Mouse (Mus musculus) intestine, embryonic 16.5 days (tissue): ENCODE data around the gene Itga1. TPM values are rescaled to one million over a fixed set of nuclear protein-coding genes. Genes with fewer than 3 reads are reported as not detected.

Source experiments
- ATAC-seq: fragments of 200-750 bp; cut with Nextera tagmentation; 2 replicates; pipeline ENCODE4 v1.8.0; 2017; ENCODE audit warnings: moderate TSS enrichment, moderate library complexity
- H3K27ac ChIP-seq: fragments of 300-500 bp; sonication (generic); 2 replicates; pipeline ENCODE4 v1.5.1; 2014; ENCODE audit warnings: mild to moderate bottlenecking, low read length
- H3K27me3 ChIP-seq: fragments of 300-500 bp; sonication (generic); replicated peaks from 2 replicates; pipeline ENCODE4 v1.6.1; 2014; ENCODE audit warnings: low read length, control low read depth, mixed read lengths; ENCODE audit not compliant: control insufficient read depth, insufficient read depth
- H3K36me3 ChIP-seq: fragments of 300-500 bp; sonication (generic); 2 replicates; pipeline ENCODE4 v1.6.1; 2014; ENCODE audit warnings: low read length, control low read depth; ENCODE audit not compliant: control insufficient read depth, insufficient read depth
- H3K4me1 ChIP-seq: fragments of 300-500 bp; sonication (generic); 2 replicates; pipeline ENCODE4 v1.6.1; 2014; ENCODE audit warnings: low read length, control low read depth, mixed read lengths; ENCODE audit not compliant: control insufficient read depth, insufficient read depth
- H3K4me2 ChIP-seq: fragments of 300-500 bp; sonication (generic); 2 replicates; pipeline ENCODE4 v1.6.1; 2014; ENCODE audit warnings: low read depth, low read length, control low read depth
- H3K4me3 ChIP-seq: fragments of 300-500 bp; sonication (generic); 2 replicates; pipeline ENCODE4 v1.5.1; 2014; ENCODE audit warnings: mild to moderate bottlenecking, low read length
- H3K9ac ChIP-seq: fragments of 300-500 bp; sonication (generic); 2 replicates; pipeline ENCODE4 v1.6.1; 2014; ENCODE audit warnings: low read depth, low read length
- H3K9me3 ChIP-seq: fragments of 300-500 bp; sonication (generic); 2 replicates; pipeline ENCODE4 v1.6.1; 2016; ENCODE audit warnings: low read length, control low read depth; ENCODE audit not compliant: control insufficient read depth
- WGBS: fragments of 180-500 bp; shearing (Covaris S2); extraction: QIAGEN DNeasy Blood & Tissue Kit; methylation state at CpG from one replicate; pipeline ENCODE4 v1.1.7; 2014; 5-methylcytosine and 5-hydroxymethylcytosine counted together
- polyA plus RNA-seq: library from polyadenylated mRNA; unstranded; fragments of >200 nt; fragmentation: Nextera tagmentation; extraction: Ambion mirVana; gene quantifications from 2 replicates; pipeline ENCODE4 v1.2.1, GENCODE M21; 2015

Itga1 gene
- polyA plus RNA-seq, 1 experiment from 2014 or later, result 15.4 TPM

GRCm38 (mm10) chr13:115017545-115017944 lies 84.2 kb downstream of the Itga1 start:
- Histone ChIP-seq H3K4me2 (no peak overlapping the region), H3K27ac (no peak overlapping the region), H3K4me1 (0 out of 2 replicates have a peak, but pooled peaks cover 3% of the 10 kb centered on the region), H3K27me3 (no peaks in the 10 kb centered on the region), H3K4me3 (no peak overlapping the region), H3K9ac (no peak overlapping the region), H3K9me3 (no peaks in the 10 kb centered on the region), H3K36me3 (no peaks in the 10 kb centered on the region)
- whole genome bisulfite sequencing, result 93% methylated on average over 9 of the region's 9 CpGs
- no peak for ATAC-seq

- Histone ChIP-seq H3K9me3 (no peaks in the 10 kb centered on the region), H3K4me2 (no peak overlapping the region), H3K4me1 (no peaks in the 10 kb centered on the region), H3K9ac (no peak overlapping the region), H3K27ac (no peak overlapping the region), H3K36me3 (no peaks in the 10 kb centered on the region), H3K4me3 (no peak overlapping the region), H3K27me3 (no peaks in the 10 kb centered on the region)
- 69% methylated on average over 6 of the region's 6 CpGs for WGBS
- ATAC-seq, result no peak
Observed at GRCm38 (mm10) chr13:115011547-115011946, 90.2 kb downstream of the Itga1 start.

GRCm38 (mm10) chr13:115006213-115006835 lies 95.4 kb downstream of the Itga1 start:
- Histone ChIP-seq H3K27me3 (no peaks in the 10 kb centered on the region), H3K4me1 (no peaks in the 10 kb centered on the region), H3K36me3 (no peaks in the 10 kb centered on the region), H3K9me3 (no peaks in the 10 kb centered on the region), H3K9ac (no peak overlapping the region), H3K27ac (no peak overlapping the region), H3K4me2 (no peak overlapping the region), H3K4me3 (no peak overlapping the region)
- WGBS, result 57% methylated on average over 9 of the region's 9 CpGs
- ATAC-seq, result no peak

- Histone ChIP-seq H3K27ac (no peak overlapping the region), H3K4me2 (no peak overlapping the region), H3K4me3 (no peak overlapping the region), H3K4me1 (no peaks in the 10 kb centered on the region), H3K27me3 (no peaks in the 10 kb centered on the region), H3K36me3 (no peaks in the 10 kb centered on the region), H3K9me3 (no peaks in the 10 kb centered on the region), H3K9ac (no peak overlapping the region)
- WGBS, result 71% methylated on average over 6 of the region's 6 CpGs
- no peak for ATAC-seq
Observed at GRCm38 (mm10) chr13:115005342-115005741, 96.4 kb downstream of the Itga1 start.

- WGBS, result 55% methylated on average over 7 of the region's 7 CpGs
- H3K27ac ChIP-seq, result no peak overlapping the region
- H3K9me3 ChIP-seq, result no peaks in the 10 kb centered on the region
- ATAC-seq, result no peak
- no peaks in the 10 kb centered on the region for H3K27me3 ChIP-seq
- no peak overlapping the region for H3K4me3 ChIP-seq
- H3K4me2 ChIP-seq, result no peak overlapping the region
- no peaks in the 10 kb centered on the region for H3K4me1 ChIP-seq
- no peak overlapping the region for H3K9ac ChIP-seq
- H3K36me3 ChIP-seq, result no peaks in the 10 kb centered on the region
Observed at GRCm38 (mm10) chr13:115003444-115004053, 98.2 kb downstream of the Itga1 start.

- no peaks in the 10 kb centered on the region for H3K4me1 ChIP-seq
- no peaks in the 10 kb centered on the region for H3K27me3 ChIP-seq
- no peak overlapping the region for H3K4me3 ChIP-seq
- no peak overlapping the region for H3K4me2 ChIP-seq
- 73% methylated on average over 3 of the region's 3 CpGs for WGBS
- no peak overlapping the region for H3K9ac ChIP-seq
- no peaks in the 10 kb centered on the region for H3K36me3 ChIP-seq
- no peak for ATAC-seq
- H3K9me3 ChIP-seq, result no peaks in the 10 kb centered on the region
- no peak overlapping the region for H3K27ac ChIP-seq
Observed at GRCm38 (mm10) chr13:115002837-115003236, 98.9 kb downstream of the Itga1 start.

GRCm38 (mm10) chr13:115002155-115002554 lies 99.6 kb downstream of the Itga1 start:
- Histone ChIP-seq H3K9ac (no peak overlapping the region), H3K4me2 (no peak overlapping the region), H3K4me1 (no peaks in the 10 kb centered on the region), H3K27ac (no peak overlapping the region), H3K27me3 (no peaks in the 10 kb centered on the region), H3K4me3 (no peak overlapping the region), H3K9me3 (no peaks in the 10 kb centered on the region), H3K36me3 (no peaks in the 10 kb centered on the region)
- ATAC-seq, result no peak
- WGBS, result 88% methylated on average over 5 of the region's 5 CpGs

- 0 out of 2 replicates have a peak, but pooled peaks cover 2% of the 10 kb centered on the region for H3K4me1 ChIP-seq
- H3K9ac ChIP-seq, result no peak overlapping the region
- WGBS, result 95% methylated on average over 4 of the region's 4 CpGs
- no peak overlapping the region for H3K27ac ChIP-seq
- H3K27me3 ChIP-seq, result no peaks in the 10 kb centered on the region
- H3K9me3 ChIP-seq, result no peaks in the 10 kb centered on the region
- H3K4me2 ChIP-seq, result no peak overlapping the region
- H3K36me3 ChIP-seq, result no peaks in the 10 kb centered on the region
- ATAC-seq, result no peak
- no peak overlapping the region for H3K4me3 ChIP-seq
Observed at GRCm38 (mm10) chr13:114999582-114999981, 102.2 kb downstream of the Itga1 start.

- WGBS, result 92% methylated on average over 10 of the region's 10 CpGs
Observed at GRCm38 (mm10) chr13:114998100-114998499, 103.7 kb downstream of the Itga1 start.

More at GRCm38 (mm10) chr13:114998100-114998499, 103.7 kb downstream of the Itga1 start:
- no peak overlapping the region for H3K4me2 ChIP-seq
- no peaks in the 10 kb centered on the region for H3K27me3 ChIP-seq
- H3K4me1 ChIP-seq, result 0 out of 2 replicates have a peak, but pooled peaks cover 2% of the 10 kb centered on the region
- no peak overlapping the region for H3K27ac ChIP-seq
- ATAC-seq, result no peak
- H3K9ac ChIP-seq, result no peak overlapping the region
- no peaks in the 10 kb centered on the region for H3K9me3 ChIP-seq
- H3K4me3 ChIP-seq, result no peak overlapping the region
- H3K36me3 ChIP-seq, result no peaks in the 10 kb centered on the region
